Mouse (Mus musculus) ES-Bruce4 (cell line): Measurements from ENCODE around the gene Numbl. TPM values are rescaled to one million over a fixed set of nuclear protein-coding genes. Genes with fewer than 3 reads are reported as not detected.

Experiments
- H3K27ac ChIP-seq: 2 replicates; pipeline ENCODE4 v1.5.1; 2012; ENCODE audit warnings: low read length, inconsistent platforms; ENCODE audit not compliant: insufficient read depth
- H3K27me3 ChIP-seq: 2 replicates; pipeline ENCODE4 v1.6.1; 2012; ENCODE audit warnings: mild to moderate bottlenecking, low read length, inconsistent platforms; ENCODE audit not compliant: control insufficient read depth, poor library complexity, insufficient read depth, severe bottlenecking
- H3K36me3 ChIP-seq: 2 replicates; pipeline ENCODE4 v1.6.1; 2012; ENCODE audit warnings: inconsistent platforms, mild to moderate bottlenecking, low read length, moderate library complexity; ENCODE audit not compliant: control insufficient read depth, poor library complexity, insufficient read depth, severe bottlenecking
- H3K4me1 ChIP-seq: one replicate; pipeline ENCODE4 v1.8.1; 2011; ENCODE audit warnings: low read length; ENCODE audit not compliant: control insufficient read depth, insufficient read depth
- H3K4me3 ChIP-seq: 2 replicates; pipeline ENCODE4 v1.5.1; 2011; ENCODE audit warnings: low read depth, mild to moderate bottlenecking, low read length
- H3K9ac ChIP-seq: 2 replicates; pipeline ENCODE4 v1.6.1; 2012; ENCODE audit warnings: low read depth, mild to moderate bottlenecking, inconsistent platforms; ENCODE audit not compliant: poor library complexity, severe bottlenecking
- H3K9me3 ChIP-seq: replicated peaks from 2 replicates; pipeline ENCODE4 v1.6.1; 2012; ENCODE audit warnings: mild to moderate bottlenecking, low read length, inconsistent platforms; ENCODE audit not compliant: control insufficient read depth, poor library complexity, insufficient read depth, severe bottlenecking
- CTCF ChIP-seq: IDR thresholded peaks from one replicate; pipeline ENCODE4 v1.8.1; 2011; ENCODE audit warnings: low read depth, low read length
- EP300 ChIP-seq: IDR thresholded peaks from 2 replicates; pipeline ENCODE4 v1.6.1; 2011; ENCODE audit warnings: low read depth, low read length; ENCODE audit not compliant: insufficient read depth
- POLR2A ChIP-seq: IDR thresholded peaks from one replicate; pipeline ENCODE4 v1.8.1; 2011; ENCODE audit warnings: low read length; ENCODE audit not compliant: insufficient read depth
- polyA plus RNA-seq: library from polyadenylated mRNA; stranded (reverse); fragments of >200 nt; gene quantifications from 2 replicates; pipeline ENCODE4 v1.2.4, GENCODE M21; 2011; ENCODE audit warnings: low read depth; ENCODE audit not compliant: missing spikeins, insufficient read depth, insufficient read length

The Numbl gene
- polyA plus RNA-seq, 1 experiment: 32.9 TPM

- peak overlapping the region; percentile 11 for H3K9ac ChIP-seq
- H3K4me3 ChIP-seq: peak overlapping the region; percentile 59
- H3K4me1 ChIP-seq: peaks cover 2% of the 10 kb centered on the region
- no peaks in the 10 kb centered on the region for H3K36me3 ChIP-seq
- peak overlapping the region; percentile 27 for H3K27ac ChIP-seq
- TF ChIP-seq POLR2A (no peak), EP300 (no peak), CTCF (no peak)
- no peaks in the 10 kb centered on the region for H3K9me3 ChIP-seq
- H3K27me3 ChIP-seq: no peaks in the 10 kb centered on the region
These were observed 984 bp upstream of the Numbl start for GRCm38 (mm10) chr7:27257046-27257851.

GRCm38 (mm10) chr7:27257852-27258204 is 405 bp upstream of the Numbl start:
- H3K9me3 ChIP-seq: no peaks in the 10 kb centered on the region
- H3K27ac ChIP-seq: peak overlapping the region; percentile 82
- peaks cover 2% of the 10 kb centered on the region for H3K4me1 ChIP-seq
- no peaks in the 10 kb centered on the region for H3K36me3 ChIP-seq
- no peak for TF ChIP-seq POLR2A
- TF ChIP-seq CTCF: no peak
- TF ChIP-seq EP300: peak; percentile 80
- no peaks in the 10 kb centered on the region for H3K27me3 ChIP-seq
- peak overlapping the region; percentile 11 for H3K9ac ChIP-seq
- H3K4me3 ChIP-seq: peak overlapping the region; percentile 69

- Histone ChIP-seq H3K36me3 (0 out of 2 replicates have a peak, but pooled peaks cover 2% of the 10 kb centered on the region), H3K27ac (peak overlapping the region; percentile 51; the same call in 1 of the 2 replicates), H3K9me3 (no peaks in the 10 kb centered on the region), H3K4me1 (peaks cover 2% of the 10 kb centered on the region), H3K4me3 (peak overlapping the region; percentile 76), H3K9ac (peak overlapping the region; percentile 85), H3K27me3 (no peaks in the 10 kb centered on the region)
- TF ChIP-seq POLR2A (no peak), CTCF (no peak), EP300 (0 out of 2 replicates have a peak, but pooled peaks have one; percentile 12)
These were observed 1.1 kb downstream of the Numbl start for GRCm38 (mm10) chr7:27259271-27259721.

- Histone ChIP-seq H3K4me3 (peak overlapping the region; percentile 76), H3K27me3 (no peaks in the 10 kb centered on the region), H3K36me3 (0 out of 2 replicates have a peak, but pooled peaks cover 2% of the 10 kb centered on the region), H3K4me1 (peaks cover 2% of the 10 kb centered on the region), H3K9me3 (no peaks in the 10 kb centered on the region), H3K9ac (peak overlapping the region; percentile 85), H3K27ac (no peak overlapping the region)
- no peak for TF ChIP-seq CTCF
- TF ChIP-seq EP300: no peak
- no peak for TF ChIP-seq POLR2A
These were observed 1.5 kb downstream of the Numbl start for GRCm38 (mm10) chr7:27259771-27260170.

- Histone ChIP-seq H3K36me3 (0 out of 2 replicates have a peak, but pooled peaks cover 2% of the 10 kb centered on the region), H3K9ac (no peak overlapping the region), H3K27ac (no peak overlapping the region), H3K27me3 (no peaks in the 10 kb centered on the region), H3K4me3 (no peak overlapping the region), H3K4me1 (peaks cover 2% of the 10 kb centered on the region), H3K9me3 (no peaks in the 10 kb centered on the region)
- no peak for TF ChIP-seq CTCF
- no peak for TF ChIP-seq EP300
- no peak for TF ChIP-seq POLR2A
These were observed 2.6 kb downstream of the Numbl start for GRCm38 (mm10) chr7:27260856-27261255.

GRCm38 (mm10) chr7:27261888-27262287 is 3.7 kb downstream of the Numbl start:
- Histone ChIP-seq H3K9ac (no peak overlapping the region), H3K4me1 (peaks cover 2% of the 10 kb centered on the region), H3K9me3 (no peaks in the 10 kb centered on the region), H3K27ac (no peak overlapping the region), H3K36me3 (0 out of 2 replicates have a peak, but pooled peaks cover 2% of the 10 kb centered on the region), H3K27me3 (no peaks in the 10 kb centered on the region), H3K4me3 (no peak overlapping the region)
- TF ChIP-seq CTCF: no peak
- TF ChIP-seq EP300: no peak
- TF ChIP-seq POLR2A: no peak
